Mouse (Mus musculus): ENCODE data around the gene Rab3gap2.

Rab3gap2 gene

DNA sequence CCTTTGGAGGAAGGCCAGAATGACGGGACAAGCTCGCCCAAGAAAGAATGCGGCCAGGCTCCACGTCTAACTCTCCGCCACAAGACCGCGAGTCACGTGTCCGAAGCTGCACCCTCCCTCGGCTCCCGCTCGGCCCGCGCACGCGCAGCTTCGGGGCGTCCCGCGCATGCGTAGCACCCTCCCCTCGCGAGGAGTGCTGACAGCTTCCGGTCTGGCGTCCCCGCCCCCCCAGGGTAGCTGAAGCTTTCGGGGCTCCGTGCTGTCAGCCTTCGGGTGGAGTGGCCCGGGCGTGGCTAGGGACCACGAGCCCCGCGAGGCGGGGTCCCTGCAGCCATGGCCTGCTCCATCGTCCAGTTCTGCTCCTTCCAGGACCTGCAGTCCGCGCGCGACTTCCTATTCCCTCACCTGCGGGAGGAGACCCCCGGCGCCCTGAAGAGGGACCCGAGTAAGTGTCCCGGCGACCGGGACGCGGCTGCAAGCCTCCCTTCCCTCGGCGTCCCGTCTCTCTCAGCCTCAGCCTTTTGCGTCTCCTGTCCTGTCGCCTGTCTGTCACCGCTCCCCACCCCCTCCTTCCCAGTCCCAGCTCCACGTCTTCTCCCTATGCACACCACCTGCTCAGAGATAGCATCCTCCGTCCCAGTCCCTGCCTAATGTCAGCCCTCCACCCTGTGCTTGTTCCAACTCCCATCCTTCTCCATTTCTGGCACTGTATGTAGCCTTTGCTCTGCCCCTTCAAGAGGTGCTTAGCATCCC lies at the start of gene Rab3gap2:
Rab3gap2 (plus strand) TSS at position 209 of the 753 bp plus-strand sequence.
- DNase-seq (ENCODE audit: low spot score) = peak; percentile 86

DNA sequence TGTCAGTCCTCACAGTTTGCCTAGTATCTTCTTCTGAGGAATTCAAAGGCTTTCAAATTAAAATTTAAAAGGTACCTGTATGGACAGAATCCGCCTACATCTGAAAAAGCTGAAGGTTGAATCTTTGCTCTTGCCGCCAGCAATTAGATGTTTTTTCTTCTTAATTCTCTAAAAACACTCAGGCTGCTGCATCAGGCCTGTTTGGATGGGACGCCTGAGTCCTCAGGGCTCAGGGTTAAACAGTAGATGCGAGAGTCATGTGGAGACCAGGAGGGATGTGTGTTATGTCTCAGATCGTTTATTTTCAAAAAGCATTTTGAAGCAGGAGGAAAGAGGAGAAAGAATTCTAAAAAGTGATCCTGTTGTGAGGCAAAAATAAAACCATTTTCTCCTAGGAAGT lies 30.3 kb upstream of the Rab3gap2 start:
- DNase-seq (ENCODE audit: low spot score) = no peak

DNA sequence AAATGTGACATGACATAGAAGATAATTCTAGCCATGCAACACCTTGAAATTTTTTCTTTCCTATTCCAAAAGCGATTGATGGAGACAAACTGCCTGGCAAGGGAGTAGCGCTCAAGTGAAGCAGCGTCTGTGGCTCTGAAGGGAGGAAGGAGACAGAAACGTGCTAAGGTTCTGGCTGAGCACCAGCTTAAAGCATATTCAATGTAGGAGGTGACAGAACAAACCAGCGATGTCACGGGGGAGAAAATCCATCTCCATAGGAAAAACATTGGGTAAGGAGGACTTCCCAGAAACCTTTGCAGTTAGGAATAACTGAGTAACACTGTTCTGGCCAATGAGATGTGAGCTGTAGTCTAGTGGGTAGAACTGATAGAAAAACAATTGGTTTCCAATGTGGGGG lies 26.1 kb upstream of the Rab3gap2 start:
- DNase-seq (ENCODE audit: low spot score) = no peak

DNA sequence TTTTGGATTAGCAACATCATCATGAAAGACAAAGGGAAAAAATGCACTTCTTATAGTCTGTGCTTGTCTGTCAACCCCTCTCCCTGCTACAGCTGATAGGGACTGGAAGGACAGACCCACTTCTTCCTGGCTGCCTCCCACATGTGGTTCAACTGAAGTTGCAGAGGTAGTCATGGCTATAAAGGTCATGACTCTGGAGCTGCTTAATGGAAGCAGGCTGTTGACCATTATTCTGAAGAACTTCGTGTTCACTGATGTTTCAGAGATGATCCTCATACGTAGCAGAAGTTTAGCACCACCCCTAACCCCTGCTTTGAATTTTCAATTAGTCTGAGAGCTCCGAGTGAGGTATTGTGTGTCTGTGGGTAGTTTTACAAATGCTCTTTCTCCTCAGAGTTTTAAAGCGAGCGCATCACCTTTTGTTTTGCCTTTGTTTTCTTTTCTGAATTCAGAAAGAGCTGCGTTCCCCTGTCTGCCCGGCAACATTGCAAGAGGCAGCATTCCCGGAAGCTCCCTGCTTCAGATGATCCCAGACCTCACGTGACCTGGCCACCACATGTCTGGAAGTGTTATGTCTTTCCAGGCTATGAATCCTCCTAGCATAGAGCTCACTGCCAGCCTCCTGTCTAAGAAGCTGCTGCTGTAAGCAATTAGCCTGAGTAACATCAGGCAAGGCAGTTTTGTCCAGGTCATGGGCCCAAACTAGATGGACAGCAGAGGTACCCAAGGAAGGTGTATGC lies 20.2 kb upstream of the Rab3gap2 start:
- DNase-seq (ENCODE audit: low spot score) = no peak

DNA sequence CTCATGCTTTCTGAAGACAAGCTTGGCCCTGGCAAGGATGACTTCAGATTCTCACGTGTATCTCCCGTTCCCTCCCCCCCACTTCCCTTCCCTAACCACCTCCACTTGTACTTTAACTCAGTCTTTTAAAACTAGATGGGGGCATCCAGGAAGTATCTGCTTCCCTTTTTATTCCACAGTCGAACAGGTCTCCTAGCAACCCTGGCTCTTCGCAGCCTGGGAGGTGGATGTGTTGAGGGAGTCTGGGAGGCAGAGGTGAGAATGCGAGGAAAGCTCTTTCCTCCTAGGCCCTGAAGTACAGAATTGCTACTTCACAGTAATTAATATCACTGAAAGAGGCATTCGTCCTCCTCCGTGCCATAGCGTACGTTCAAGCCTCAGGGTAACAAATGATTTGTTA lies 18.4 kb upstream of the Rab3gap2 start:
- no peak for DNase-seq (ENCODE audit: low spot score)

DNA sequence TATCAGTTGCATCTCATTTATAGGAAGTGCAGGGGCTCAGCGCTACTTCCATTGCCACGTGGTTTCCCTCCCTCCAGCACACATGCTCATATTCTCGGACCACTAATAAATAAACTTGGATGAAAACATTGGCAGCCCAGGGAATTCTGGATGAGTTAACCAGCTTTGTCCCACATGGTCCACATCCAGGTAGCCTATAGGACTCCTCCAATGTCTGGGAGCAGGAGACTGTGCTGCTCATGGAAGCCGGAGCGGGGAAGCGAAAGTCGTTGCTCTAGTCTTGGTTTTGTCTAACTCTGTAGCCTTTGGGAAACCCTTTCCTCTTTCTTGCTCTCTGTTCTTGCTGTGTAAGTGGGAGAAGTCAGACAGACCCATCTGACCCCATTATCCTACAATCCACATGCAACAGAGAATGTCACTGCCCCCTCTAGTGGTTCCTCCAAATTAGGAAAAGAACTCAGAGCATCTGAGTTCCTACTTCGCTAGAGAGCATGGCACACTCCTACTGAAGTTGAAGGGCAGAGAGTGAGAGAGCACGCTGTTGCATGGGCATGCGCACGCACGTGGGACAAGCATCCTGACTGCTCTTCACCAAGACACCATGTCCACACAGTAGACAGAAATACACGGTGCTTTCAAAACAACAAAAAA lies 16.7 kb upstream of the Rab3gap2 start:
- no peak for DNase-seq (ENCODE audit: low spot score)

DNA sequence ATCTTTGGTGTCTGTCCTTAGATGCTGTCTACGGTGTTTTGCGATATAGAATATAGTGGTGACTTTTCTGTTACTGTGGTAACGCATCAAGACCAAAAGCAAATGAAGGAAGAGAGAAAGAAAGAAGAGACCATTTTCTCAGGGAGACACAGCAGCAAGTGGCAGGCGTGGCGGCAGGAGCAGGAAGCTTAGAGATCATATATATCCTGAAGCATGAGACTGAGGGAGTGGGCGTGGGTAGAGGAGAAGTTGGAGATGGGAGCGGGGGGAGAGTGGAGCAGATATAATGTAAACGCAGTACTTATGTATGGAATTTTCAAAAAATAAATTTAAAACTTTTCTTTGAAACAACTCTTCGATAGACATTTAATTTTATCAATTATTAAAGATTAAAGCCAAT lies 14.0 kb upstream of the Rab3gap2 start:
- DNase-seq (ENCODE audit: low spot score) = no peak

DNA sequence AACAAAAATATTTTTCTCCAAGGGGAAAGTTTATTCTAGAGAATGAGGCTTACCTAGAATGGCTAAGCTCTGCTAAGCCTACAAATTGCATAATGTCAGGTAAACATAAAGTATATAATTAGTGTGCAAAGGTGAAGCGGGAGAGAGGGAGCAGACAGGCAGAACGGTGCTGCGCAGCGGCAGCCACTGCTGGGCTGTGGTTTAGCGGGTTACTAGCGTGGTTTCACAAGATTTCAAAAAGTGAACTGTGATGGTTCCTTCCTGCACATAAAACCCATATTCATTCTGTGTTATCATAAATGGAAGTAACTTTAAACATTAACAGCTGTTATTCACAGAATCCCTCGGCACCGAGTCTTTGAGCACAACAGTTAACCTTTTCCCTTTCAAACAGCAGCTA lies 11.8 kb upstream of the Rab3gap2 start:
- no peak for DNase-seq (ENCODE audit: low spot score)

DNA sequence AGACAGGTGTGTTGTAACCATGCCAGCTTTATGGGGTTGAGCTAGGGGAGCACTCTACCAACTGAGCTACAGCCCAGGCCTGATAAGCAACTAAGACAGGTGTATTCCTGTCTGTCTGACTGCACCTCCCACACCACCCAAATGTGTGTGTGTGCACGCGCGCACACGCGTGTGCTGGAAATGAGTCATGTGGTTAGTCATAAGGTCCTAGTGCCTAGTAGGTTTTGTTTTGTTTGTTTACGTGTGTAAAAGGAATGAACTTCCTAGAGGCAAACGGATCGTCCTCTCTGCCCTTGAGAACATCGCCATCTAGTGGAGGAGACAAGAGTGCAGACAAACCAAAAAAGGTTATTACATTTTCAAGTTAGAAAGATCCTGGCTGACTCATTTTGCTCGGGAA lies 10.4 kb upstream of the Rab3gap2 start:
- DNase-seq (ENCODE audit: low spot score) = no peak

DNA sequence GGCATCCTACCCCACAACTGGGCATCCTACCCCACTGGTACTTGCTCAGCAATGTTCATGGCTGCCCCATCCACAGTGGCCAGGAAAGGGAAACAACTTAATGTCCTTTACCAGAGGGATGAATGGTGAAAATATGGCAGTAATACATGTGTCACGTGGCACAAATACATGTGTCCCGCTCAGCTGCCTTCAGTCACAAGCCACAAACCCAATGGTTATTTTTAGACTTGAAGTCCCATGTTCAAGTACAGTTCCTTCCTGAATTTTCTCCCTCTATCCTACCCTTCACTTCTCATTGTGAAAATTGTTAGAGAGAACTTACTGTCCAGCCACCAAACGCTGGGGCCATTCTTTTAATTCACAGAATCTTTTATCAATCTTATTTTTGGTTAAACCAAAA lies 7.6 kb upstream of the Rab3gap2 start:
- no peak for DNase-seq (ENCODE audit: low spot score)

DNA sequence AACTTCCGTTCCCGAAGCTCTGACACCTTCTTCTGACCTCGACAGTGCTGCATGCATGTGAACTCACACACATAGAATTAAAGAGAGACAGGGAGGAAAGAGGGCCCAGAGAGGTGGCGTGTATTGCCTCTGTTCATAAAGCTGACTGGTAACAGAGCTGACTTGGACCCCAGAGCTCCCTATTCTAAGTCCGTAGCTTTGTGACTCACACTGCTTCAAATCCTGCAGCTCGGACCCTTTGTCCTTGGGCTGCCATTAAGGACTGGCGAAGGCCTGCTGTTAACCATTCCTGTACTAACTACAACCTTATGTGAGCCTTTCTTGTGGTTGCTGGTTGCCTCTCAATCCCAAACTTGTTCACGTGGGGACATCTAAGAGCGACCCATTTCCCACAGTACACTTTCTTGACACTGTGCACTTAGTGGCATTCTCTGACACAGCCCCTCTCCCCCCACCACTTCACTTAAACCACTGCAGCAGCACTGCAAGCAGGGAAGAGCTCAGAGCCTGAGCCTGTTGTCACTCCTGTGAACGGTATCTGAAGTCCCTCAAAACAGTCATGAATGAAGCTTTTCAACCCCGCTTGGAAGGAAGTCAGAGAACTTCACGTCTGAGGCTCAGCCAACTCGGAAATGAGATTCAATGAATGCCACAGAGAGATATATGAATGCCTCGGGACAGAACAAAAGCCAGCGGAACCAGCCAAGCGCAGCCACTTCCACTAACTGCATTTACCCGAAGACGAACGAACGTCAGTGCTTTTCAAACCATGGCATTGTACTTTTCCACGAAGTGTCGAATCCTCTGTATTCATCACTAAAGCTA lies 3.1 kb upstream of the Rab3gap2 start:
- DNase-seq (ENCODE audit: low spot score) = no peak

DNA sequence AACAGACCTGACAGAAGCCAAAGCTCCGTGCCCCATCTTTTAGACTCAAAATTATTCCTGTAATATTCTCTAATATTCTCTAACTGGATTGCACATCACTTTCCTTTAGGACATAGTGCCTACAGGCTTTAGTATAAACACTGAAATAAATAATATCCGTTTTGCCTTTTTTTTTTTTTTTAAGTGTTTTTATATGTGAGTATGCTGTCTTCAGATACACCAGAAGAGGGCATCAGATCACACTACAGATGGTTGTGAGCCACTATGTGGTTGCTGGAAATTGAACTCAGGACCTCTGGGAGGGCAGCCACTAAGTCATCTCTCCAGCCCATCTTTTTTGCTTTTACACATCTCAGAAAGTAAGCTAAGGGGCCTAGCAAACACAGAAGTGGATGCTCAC lies 1.9 kb upstream of the Rab3gap2 start:
- no peak for DNase-seq (ENCODE audit: low spot score)

DNA sequence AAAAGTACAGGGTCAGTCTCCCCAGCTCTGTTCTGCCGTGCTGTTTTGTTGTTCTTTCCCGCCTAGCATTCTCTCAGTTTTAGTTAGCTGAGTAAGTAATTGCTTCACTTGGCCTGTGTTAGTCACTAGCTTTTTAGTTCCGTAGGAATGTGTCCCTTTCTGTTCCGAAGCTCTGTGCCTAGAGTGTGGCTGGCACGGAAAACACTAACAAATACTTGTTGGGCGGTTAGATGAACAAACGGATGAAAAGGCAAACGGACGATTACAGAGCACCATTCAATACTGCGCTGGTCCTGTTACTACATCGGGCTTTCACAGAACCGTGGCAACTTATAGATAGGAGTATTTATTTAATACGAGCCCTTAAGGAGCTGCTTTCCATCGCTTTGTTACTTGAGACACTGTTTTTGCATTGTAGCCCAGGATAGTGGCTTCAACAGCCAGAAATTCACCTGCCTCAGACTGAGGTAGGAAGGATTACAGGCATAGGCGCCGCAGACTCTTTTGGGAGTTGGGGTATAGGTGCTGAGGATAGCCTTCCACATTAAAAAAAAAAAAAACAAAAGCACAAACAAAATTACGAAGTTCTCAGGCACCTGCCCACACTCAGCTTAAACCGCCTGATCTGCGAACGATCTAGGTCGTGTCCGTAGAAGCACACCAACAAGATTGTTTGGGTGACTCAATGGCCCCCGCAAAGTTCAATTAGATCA lies 565 bp upstream of the Rab3gap2 start:
- DNase-seq (ENCODE audit: low spot score) = no peak

DNA sequence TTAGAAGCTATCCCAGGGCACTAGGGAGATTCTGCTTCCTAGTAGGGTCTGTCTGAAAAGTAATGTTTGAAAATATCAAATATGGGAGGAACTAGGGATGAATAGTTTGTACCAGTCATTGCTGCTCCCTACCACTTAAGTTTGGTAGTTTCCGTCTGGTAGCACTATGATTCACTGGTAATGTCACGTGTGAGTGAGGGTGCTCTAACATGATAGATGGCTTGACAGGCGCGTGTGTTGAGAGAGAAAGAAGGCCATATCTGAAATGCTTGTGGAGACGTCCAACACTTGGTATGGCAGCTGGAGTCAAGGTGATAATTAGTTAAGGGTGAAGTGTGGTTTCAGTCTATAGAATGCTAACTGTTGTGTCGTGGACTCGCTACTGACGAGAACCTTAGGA lies 1.2 kb downstream of the Rab3gap2 start:
- no peak for DNase-seq (ENCODE audit: low spot score)

DNA sequence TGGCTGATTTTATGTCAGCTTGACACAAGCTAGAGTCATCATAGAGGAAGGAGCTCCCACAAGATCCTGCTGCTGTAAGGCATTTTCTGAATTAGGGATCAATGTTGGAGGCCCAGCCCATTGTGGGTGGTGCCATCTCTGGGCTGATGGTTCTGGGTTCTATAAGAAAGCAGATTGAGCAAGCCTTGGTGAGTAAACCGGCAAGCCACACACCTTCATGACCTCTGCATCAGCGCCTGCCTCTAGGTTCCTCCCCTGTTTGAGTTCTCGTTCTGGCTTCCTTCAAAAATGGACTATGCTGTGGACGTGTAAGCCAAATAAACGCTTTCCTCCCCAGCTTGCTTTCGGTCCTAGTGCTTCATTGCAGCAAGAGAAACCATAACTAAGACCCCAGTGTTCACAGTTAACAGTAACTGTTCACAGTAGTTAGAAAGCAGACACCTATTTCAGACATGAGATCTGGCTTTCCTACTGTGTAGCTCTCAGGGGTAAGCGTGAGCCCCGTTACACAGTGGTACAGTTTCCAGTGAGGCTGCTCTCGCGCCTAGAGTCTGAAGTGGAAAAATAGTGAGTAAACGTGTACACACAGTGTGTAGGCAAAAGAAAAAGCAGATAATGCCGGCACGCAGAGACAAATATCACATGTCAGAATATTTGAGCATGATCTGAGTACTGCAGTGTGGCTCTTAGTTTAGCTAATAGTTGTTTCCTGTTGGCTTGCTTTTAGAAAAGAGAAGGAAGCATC lies 4.1 kb downstream of the Rab3gap2 start:
- DNase-seq (ENCODE audit: low spot score) = no peak

DNA sequence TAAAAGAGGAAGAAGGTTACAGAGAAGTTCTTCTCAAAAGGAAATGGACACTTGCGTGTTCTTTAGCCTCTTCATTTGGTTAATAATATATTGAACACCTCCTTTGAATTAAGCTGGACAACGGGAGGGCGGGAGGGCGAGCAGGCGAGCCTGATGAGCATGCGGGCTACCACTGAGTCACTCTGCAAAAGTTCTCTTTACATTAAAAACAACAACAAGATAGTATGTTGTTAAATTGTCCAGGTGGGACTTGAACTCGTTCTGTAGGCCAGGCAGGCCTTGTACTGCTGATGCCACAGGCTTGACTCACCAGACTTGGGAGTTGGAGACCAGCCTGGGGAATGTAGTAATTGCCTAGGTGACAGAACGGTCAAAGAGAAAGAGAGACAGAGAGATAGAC lies 4.8 kb downstream of the Rab3gap2 start:
- DNase-seq (ENCODE audit: low spot score) = no peak

DNA sequence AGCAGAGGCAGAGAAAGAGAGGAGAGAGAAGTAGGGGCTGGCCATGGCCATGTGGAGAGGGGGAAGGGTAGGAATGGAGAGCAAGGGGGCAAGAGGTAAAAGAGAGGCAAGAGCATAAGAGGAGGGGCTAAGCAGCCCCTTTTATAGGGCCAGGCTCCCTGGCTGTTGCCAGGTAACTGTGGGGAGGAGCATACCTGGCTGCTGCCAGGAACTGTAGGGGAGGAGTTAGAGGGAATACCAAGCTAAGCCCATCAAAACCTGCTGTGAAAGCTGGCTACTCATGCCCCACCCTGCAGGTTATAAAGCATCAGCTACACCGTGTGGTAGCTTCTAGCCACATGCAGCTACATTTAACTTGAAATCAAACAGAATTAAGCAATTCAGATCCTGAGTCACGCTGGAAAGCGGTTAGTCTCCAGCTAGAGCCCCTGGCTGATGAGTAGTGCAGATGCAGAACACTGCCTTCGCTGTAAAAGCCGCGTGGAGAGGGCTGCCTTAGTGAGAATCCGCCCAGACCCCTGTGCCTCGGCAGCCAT lies 5.8 kb downstream of the Rab3gap2 start:
- no peak for DNase-seq (ENCODE audit: low spot score)

DNA sequence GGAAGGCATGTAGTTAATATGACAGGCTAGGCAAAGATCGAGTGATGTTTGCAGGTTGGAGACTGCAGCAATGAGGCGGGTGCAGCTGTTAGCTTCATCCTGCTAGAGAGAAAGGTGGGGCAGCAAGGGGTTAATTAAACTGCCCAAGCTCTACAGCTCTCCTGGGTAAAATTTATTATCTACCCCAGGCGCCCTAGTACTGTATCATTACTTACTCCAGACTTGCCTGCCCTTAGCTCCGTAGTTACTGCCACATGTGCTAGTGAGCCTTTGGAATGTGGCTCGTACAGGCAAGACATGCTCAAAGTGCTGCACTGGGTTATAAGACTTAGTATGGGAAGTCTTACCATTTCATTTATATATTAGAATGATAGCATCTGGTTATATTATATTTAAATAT lies 12.4 kb downstream of the Rab3gap2 start:
- no peak for DNase-seq (ENCODE audit: low spot score)

DNA sequence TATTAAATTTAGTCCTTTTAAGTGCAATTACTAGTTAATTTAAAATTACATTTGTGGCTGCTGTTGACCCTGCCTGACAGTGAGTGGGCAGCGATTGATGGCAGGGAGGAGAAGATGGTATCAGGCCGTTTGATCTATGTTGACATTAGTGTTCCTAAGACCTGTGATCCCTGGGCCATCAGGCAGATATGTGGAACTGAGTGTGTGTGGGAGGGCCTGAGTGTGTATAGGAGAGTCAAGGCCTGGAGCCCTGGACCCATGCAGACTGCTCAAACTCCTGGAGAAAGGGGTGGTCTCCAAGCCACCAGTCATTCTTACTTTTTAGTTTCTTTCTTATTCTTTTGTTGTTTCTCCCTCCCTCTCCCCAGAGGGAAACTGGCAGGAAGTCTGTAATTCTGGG lies 12.8 kb downstream of the Rab3gap2 start:
- DNase-seq (ENCODE audit: low spot score) = no peak

DNA sequence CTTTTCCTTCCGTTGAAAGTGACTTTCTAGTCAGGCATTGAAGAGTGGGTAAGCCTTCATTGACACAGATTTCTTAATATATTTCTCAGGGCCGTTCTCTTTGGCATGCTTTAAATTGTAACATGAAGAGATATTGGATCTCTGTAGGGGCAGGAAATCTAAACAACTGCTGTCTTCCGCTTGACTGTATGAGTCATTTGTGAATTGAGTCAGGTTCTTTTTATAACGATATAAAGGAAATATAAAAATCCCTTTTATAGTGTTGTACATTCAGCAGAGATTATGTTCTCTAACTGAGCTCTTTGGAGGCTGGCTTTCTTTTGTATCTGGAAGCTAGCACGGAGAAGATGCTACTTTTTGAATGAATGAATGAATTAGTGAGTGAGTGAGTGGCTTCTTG lies 14.0 kb downstream of the Rab3gap2 start:
- DNase-seq (ENCODE audit: low spot score) = no peak

DNA sequence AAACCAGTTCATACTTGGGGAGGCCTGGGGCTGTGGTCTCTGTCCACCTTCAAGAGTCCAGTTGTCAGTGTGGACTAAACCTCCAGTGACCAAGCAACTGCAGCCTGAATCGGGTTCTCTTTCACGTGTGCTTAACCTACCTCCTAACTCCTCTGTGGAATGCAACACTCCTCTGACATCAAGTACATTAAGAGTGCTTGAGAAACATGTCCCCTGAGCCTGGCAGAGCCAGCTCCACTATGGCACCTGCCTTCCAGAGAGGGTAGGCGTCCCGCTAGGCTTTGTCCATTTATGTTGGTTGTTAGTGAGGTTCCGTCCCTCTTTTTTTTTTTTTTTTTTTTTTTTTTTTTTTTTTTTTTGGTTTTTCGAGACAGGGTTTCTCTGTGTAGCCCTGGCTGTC lies 23.0 kb downstream of the Rab3gap2 start:
- DNase-seq (ENCODE audit: low spot score) = no peak
